Mouse (Mus musculus): ENCODE measurements around the gene 6330409D20Rik.

The 6330409D20Rik gene

GRCm38 (mm10) chr2:32722581-32722980 is 18.2 kb downstream of the 6330409D20Rik start:
- no peak for DNase-seq

DNA sequence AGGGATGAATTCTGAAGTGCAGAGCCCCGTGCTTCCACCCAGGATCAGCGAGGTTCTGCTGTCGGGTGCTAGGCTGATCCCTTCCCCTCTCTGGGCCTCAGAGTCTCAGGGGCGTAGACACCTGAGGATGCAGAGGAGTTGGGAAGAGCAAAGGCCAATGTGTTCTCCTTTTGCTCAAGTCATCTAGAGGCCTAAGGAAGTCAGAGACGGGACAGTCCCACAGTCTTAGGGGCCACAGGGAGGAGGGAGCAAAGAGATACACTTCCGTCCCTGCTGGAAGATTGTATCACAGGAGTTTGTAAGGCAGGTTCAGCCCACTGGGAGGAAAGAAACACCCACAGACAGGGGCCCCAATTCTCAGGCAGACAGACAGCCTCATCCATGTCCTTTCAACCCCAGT is 18.8 kb downstream of the 6330409D20Rik start:
- DNase-seq, result no peak

DNA sequence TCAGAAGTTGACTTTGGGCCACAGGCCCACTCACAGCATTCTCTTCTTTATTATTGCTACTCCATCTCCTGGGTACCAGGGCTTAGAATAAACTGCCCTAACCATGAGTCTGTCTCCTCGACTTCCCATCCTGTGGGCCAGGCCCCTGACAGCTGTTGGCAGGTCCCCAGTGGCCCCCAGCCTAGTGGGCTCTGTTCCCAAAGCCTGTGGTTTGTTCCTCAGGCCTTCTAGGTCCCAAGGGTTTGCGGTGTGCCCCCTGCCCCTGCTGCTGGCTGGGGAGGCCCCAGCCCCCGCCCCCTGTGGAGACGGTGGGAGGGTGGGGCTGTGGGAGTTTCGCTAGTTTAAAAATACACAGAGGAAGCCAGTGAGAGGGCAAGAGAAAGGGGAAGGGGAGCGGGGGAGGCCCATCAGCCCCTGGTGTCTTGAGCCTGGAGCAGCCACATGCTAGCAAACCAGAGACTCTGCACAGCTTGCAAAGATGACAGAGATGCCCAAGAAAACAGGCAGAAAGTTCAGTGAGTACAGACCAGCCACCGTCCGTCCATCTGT is 20.1 kb downstream of the 6330409D20Rik start, which contains the start of gene Sh2d3c:
Gene Sh2d3c, plus strand, starts transcription at position 375 of the 549 bp plus-strand sequence.
- DNase-seq, result no peak

DNA sequence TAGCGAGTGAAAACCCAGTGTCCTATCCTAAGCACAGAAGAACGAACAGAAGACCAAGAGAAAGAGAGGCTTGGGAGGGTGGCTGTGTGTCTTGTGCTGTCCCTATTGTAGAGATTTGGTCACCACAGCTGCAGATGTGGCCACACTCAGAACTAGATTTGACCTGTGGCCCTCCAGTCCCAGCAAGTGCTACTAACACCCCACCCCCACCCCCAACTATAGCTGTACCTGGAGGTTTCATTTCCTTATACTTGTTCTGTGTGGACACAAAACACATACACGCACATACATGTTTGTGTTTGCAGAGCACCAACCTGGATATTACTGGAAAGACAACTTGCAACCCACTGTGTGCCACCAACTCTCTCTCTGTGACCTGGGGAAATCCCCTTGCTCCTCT is 20.8 kb downstream of the 6330409D20Rik start:
- DNase-seq, result no peak

GRCm38 (mm10) chr2:32718761-32719160 is 22.1 kb downstream of the 6330409D20Rik start:
- peak in 1 of 2 experiments; percentile 37 for DNase-seq

DNA sequence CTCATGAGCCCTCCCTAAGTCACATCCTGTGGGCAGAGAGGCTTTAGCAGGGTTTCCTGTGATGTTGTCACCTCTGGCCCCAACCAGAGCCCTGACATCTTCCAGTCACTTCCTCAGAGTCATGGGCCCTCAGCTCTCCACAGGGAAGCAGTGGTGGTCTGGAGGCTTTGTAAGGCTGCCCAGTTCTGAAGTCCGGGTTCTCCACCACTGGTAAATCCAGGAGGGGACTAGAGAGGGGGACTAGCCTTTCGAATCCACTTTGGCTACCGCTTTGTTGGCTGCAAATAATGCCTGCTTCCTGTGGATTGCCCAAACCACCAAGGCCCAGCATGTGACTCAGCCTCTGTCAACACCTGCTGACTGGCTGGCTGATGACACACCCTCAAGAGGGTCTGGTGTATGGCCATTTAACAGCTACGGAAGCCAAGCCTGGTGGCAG is 25.8 kb downstream of the 6330409D20Rik start:
- DNase-seq, result no peak

DNA sequence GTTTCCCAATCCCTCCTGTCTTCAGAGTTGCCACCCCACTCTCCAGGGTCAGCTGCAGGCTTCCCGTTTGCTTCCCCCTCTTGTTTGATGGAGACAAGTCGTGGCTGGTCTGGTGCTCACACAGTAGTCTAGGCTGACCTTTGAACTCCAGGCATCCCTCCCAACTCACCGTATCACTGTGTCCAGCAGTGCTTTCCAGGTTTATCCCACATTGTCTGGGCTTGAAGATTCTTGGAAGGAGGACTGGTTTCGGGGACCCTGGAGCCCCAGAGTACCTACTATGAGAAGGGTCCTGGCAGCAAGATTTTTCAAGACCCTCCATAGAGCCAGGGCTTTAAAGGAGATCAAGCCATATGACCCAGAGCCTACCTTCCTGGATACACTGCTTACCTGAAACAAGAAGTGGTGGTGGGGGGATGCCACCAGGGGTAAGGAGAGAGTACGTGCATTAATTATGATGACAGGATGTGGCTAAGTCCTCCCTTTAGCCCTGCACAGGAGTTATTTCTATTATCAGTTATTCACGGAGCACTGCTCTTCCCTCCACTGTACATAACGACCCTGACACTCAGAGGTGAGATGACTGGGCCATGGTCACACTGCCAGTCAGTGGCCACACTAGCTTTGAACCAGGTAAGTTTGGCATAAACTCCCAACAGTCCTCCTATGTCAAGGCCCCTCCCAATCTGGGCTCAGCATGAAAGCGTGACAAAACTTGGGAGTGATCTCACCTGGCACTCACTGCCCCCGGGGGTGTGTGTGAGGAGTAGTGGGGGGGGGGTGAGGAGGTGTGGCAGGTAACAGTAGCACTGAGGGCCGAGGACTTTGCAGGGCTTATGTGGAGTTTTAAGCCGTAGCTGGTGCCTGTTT is 26.5 kb downstream of the 6330409D20Rik start:
- DNase-seq, result peak in 1 of 2 experiments; percentile 43

DNA sequence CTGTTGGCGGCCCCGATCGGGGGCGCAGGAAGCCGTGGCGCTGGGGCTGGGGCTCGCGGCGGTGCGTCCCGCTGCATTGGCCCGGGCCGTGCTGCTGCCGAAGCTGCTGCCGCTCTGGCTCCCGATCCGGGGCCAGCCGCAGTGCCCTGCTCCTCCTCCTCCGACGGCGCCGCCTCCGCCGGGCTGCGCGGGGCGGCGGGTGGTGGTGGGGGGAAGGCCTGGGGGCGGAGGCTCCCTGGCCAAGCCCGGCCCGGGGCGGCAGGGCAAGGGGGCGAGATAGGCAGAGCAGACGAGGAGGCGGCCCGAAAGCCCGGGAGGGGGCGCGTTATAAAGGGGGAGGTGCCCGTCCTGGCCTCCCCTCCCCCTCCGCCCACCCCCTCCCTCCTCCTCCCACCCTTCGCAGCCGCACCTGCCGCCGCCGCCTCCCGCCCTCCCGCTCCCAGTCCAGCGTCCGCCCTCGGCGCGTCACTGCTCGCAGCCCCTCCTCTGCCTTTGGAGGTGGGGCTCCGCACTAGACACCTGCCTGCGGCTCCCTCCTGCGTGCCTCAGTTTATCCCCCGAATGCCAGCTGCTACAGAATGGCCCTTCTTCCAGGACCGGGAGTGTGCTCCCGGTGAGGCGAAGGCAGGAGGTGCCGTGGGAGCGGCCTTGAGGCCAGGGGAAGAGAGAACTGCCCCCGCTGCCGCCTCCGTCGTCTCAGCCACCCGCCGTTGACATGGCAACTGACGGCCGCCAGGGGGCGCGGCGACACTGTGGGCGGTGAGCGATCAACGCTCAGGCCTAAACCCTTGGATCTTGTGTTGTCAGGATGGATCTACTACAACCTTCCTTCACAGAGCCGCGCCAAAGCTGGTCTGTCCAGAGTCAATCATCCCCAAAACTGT is 27.6 kb downstream of the 6330409D20Rik start, which contains the start of gene Cdk9:
Gene Cdk9, minus strand, starts transcription at position 143 of the 884 bp plus-strand sequence.
- peak; percentile 95 to 96 for DNase-seq

DNA sequence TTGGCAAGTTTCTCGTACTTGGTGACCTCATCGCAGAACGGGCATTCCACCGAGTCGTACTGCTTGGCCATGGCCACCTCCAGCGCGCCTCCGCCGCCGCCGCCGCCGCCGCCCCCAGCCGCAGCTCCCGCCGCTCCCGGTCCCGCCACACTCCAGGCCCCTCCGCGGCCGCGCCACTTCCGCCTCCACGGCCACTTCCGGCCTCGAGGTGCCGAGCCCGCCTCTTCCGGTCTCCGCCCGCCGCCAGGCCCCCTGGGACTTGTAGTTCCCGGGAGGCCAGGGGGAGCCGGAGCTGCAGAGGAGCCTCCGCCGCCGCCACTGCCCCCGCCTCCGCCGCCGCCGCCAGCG is 28.3 kb downstream of the 6330409D20Rik start:
- DNase-seq, result peak; percentile 97 to 98

GRCm38 (mm10) chr2:32712108-32712551 is 28.7 kb downstream of the 6330409D20Rik start:
- DNase-seq, result peak; percentile 66 to 67

DNA sequence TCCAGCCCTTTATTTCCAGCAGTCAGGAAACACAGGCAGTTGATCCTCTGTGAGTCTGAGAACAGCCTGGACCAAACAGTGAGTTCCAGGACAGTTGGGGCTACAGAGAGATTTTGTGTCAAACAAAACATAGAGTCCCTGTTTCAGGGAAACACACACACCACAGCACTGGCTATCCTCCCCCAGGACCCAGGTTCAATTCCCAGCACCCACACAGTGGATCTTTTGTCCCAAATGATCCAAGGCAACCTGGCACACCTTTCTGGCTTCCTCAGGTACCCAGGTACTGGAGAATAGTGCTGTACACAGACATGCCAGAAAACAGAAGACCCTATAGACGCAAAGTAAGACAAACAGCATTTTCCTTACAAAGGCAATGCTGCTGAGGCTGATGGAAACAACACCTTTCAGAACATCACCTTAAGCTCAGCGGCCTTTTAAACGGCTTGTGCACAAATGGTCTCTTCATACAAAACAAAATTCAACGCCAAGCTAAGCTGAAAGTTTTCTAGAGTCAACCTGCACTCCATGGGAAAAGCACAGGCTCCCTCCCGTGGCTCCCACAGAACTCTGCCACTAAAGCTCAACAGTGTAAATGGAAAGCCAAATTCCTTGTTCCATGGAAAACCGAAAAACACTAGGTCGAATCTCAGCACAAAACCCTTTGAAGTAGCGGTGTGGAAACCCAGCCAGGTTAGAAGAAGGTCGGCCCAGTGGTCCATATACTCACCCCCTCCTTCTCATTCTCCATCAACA is 29.3 kb downstream of the 6330409D20Rik start:
- no peak for DNase-seq

DNA sequence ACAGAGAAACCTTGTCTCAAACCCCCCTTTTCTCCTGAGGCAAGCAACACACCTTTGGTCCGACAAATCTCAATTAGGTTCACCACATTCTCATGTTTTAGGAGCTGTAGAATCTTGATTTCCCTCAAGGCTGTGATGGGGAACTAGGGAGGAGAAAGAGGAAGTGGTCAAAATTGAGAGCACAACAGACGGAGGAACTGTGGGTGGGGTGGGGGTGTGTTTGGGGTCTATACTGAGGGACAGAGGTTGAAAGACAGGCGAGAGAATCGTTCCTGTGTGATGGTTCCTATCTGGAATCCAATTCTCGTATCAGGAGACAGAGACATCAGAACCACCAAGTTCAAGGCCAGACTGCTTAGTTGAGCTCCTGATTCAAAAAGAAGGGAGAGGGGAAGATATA is 30.4 kb downstream of the 6330409D20Rik start:
- DNase-seq, result no peak

DNA sequence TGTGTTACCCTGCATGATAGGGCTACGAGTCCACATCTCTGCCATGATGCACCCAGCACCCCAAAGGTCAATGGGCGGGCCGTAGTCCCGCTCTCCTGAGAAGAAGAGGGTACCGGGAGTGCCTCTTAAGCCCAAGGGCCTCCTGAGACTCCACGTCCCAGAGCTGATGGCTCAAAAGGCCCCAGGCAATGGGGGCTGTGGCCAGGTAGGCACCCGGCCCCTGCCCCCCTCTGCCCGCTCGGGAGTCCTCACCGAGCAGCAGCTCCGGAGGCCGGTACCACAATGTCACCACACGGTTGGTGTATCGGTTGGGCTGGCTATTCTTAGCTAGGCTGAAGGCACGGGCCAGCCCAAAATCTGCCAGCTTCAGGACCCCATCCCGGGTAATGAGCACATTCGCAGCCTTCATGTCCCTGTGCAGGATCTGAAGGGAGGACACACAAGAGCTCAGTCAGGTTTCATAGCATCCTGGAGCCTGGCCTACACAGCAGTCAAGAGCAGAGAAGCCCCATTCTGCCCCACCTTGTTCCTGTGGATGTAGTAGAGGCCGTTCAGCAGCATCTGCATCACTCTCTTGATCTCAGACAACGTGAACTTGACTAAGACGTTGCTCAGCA is 31.2 kb downstream of the 6330409D20Rik start:
- no peak for DNase-seq

DNA sequence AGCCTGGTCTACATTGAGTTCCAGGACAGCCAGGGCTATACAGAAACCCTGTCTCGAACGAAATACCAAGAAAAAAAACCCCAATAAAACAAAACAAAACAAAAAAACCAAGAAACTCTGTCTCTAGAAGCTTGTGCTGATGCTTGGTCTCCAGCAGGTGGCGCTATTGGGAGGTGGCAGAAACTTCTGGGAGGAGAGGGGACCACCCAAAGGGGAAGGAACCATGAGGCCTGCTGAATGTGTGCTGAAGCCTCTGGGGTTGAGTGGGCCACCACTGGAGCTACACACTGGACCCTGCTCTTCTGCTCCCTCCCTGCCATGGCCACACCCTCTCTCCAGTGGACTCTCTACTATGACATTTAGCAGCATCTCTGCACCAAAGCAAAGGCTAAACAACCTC is 32.2 kb downstream of the 6330409D20Rik start:
- peak; percentile 61 to 84 for DNase-seq

DNA sequence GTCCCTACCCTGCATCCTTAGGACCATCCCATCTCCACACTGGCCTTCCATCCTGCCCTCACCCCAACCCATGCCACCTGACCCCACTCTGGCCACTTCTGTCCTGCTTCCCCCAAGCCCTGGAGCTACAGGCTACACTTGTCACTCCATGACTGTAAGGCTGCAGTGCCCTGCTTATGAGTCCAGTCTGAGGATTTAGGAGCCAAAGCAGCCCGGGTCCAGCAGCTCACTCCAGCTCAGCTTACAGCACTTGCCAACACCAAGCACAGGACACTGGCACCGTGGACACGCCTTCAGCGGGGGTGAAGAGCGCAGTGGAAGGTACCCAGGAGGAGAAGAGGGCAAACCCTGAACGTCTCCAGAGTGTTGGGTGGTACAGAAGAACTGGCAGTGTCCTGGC is 33.8 kb downstream of the 6330409D20Rik start:
- no peak for DNase-seq

DNA sequence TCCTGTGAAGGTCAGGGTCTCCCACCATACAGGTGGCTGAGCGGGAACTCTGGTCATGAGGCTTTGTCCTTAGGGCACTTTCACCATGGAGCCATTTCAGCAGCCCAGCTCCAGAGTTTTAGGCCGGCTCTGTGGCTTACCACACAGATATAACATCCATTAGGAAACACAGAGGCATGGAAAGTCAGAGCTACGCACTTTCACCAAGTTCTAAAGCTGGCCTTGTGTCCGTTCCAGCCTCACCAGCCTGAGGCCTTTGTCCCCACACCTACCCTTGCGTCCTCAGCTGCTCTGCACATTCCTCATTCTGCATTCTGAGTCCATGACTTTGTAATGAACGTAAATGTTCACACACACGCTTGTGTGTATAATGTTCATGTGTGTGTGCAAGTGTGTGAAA is 35.8 kb downstream of the 6330409D20Rik start:
- no peak for DNase-seq

DNA sequence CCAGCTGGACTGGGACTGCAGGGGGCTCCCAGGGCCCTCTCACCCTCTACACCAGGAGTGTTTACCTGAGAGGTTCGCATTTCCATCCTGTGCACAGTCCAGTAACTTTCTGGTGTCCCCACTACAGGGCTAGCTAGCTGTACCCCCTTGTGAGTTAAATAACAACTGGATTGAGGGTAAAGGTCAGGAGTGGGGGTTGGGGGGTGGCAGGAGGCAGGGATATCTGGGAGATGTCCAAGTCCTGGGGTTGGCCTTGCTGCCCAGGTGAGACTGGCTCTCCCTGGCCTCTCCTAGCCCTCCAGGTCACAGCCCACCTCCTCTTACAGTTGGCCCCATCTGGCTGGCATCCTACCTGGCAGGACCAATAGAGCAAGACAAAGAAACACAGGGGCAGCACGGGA is 36.8 kb downstream of the 6330409D20Rik start, which contains the start of gene Fpgs:
Gene Fpgs, minus strand, starts transcription at position 125 of the 401 bp plus-strand sequence.
- no peak for DNase-seq

GRCm38 (mm10) chr2:32703046-32703445 is 37.8 kb downstream of the 6330409D20Rik start:
- no peak for DNase-seq

DNA sequence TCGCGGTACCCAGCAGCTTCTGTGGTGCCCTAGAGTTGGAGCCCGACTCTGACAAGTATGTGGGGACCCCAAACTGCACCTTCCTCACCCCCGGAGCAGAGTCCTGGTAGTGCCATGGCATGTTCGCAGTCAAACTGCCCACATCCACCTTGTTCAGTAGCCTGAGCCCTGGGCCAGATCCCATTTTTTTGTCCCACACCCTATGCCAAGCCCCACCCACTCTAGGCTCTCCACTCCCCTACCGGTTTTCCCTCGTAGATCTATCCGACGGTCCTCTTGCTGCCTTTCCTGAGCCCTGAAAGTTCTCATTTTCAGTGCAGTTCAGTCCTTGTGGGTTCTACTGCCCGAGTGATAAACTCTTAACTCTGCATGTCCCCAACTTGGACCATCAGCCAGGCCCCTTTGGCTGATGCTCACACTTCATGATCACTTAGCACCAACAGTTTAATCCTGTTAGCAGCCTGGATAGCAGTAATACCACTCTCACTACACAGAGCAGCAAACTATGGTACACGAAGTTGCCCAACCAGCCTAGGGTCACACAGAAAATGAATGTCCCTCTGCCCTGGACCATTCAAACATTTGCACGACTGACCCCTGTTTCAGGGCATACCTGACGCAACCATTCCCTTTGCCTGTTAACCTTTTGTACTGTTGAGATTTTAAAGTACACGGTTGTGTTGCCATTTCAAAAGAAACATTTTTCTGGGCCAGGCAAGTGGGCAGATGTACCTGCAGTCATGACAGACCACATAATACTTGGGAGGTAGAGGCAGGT is 39.7 kb downstream of the 6330409D20Rik start:
- DNase-seq, result no peak

DNA sequence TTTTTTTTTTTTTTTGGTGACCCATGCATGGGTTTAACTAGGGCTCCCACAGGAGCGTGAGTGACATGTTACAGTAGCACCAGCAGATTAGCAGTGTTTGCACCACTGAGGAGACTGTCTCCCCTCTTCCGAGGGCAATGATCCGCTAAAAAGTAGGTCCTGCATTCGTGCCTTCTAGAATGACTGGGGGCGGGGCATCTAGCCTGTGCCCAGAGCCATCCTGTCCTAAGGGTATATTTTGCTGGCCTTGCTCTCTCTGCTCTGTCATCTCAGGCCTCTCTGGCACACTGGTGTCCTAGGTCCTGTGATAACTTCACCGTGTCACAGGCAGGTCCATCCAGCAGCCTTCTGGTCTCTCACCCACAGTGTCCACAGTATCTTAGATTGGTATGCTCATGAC is 41.1 kb downstream of the 6330409D20Rik start:
- DNase-seq, result no peak

- DNase-seq, result no peak
Observed at GRCm38 (mm10) chr2:32694691-32695090, 46.1 kb downstream of the 6330409D20Rik start.
